Mouse (Mus musculus) neural tube, embryonic 15.5 days (tissue): ENCODE measurements at regions not wholly inside any gene's neighbourhood (a gene's known extent, or its start where the extent isn't known, plus 50 kb on each side); places are given as distances from the start of the nearest gene placed in this dataset.

Source experiments
- ATAC-seq: fragments of 200-750 bp; cut with Nextera tagmentation; 2 replicates; pipeline ENCODE4 v1.8.0; 2017; ENCODE audit warnings: mild to moderate bottlenecking, moderate TSS enrichment, moderate library complexity; ENCODE audit not compliant: low FRiP score
- H3K27ac ChIP-seq: fragments of 300-500 bp; sonication (generic); replicated peaks from 2 replicates; pipeline ENCODE4 v1.5.1; 2015; ENCODE audit warnings: mild to moderate bottlenecking, inconsistent platforms
- H3K27me3 ChIP-seq: fragments of 300-500 bp; sonication (generic); replicated peaks from 2 replicates; pipeline ENCODE4 v1.6.1; 2015; ENCODE audit warnings: inconsistent platforms
- H3K36me3 ChIP-seq: fragments of 300-500 bp; sonication (generic); 2 replicates; pipeline ENCODE4 v1.6.1; 2015; ENCODE audit warnings: inconsistent platforms
- H3K4me1 ChIP-seq: fragments of 300-500 bp; sonication (generic); 2 replicates; pipeline ENCODE4 v1.6.1; 2015; ENCODE audit warnings: inconsistent platforms
- H3K4me2 ChIP-seq: fragments of 300-500 bp; sonication (generic); 2 replicates; pipeline ENCODE4 v1.6.1; 2015; ENCODE audit warnings: inconsistent platforms, mild to moderate bottlenecking, moderate library complexity
- H3K4me3 ChIP-seq: fragments of 300-500 bp; sonication (generic); replicated peaks from 2 replicates; pipeline ENCODE4 v1.5.1; 2015; ENCODE audit warnings: mild to moderate bottlenecking, inconsistent platforms
- H3K9ac ChIP-seq: fragments of 300-500 bp; sonication (generic); replicated peaks from 2 replicates; pipeline ENCODE4 v1.6.1; 2015; ENCODE audit warnings: mild to moderate bottlenecking, inconsistent platforms
- H3K9me3 ChIP-seq: fragments of 300-500 bp; sonication (generic); replicated peaks from 2 replicates; pipeline ENCODE4 v1.6.1; 2016; ENCODE audit warnings: inconsistent platforms
- WGBS: fragments of 180-500 bp; shearing (Covaris S2); methylation state at CpG from one replicate; pipeline ENCODE4 v1.1.7; 2015; ENCODE audit warnings: mixed read lengths; 5-methylcytosine and 5-hydroxymethylcytosine counted together

DNA sequence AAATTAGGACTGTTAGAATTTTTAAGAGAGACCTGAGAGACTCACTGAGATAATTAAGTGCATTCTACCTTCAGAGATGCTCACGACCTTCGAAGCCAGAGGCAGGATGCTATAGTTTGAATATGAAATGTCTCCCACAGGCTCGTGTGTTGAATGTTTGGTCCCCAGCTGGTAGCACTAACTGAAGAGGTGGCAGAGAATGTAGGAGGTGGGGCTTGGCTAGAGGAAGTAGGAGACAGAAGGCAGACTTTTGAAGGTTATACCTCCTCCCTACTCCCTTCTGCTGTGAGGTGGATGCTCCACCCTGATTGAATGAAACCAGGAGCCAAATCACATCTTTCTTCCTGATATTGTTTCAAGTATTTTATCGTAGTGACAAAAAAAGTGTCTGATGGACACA, 79.3 kb upstream of the Otos start:
- Histone ChIP-seq H3K4me3 (no peak overlapping the region), H3K4me2 (no peak overlapping the region), H3K36me3 (no peaks in the 10 kb centered on the region), H3K27ac (no peak overlapping the region), H3K27me3 (no peaks in the 10 kb centered on the region), H3K9ac (no peak overlapping the region), H3K9me3 (no peaks in the 10 kb centered on the region), H3K4me1 (no peaks in the 10 kb centered on the region)
- ATAC-seq: no peak
- WGBS: 58% methylated on average over 4 of the region's 4 CpGs

DNA sequence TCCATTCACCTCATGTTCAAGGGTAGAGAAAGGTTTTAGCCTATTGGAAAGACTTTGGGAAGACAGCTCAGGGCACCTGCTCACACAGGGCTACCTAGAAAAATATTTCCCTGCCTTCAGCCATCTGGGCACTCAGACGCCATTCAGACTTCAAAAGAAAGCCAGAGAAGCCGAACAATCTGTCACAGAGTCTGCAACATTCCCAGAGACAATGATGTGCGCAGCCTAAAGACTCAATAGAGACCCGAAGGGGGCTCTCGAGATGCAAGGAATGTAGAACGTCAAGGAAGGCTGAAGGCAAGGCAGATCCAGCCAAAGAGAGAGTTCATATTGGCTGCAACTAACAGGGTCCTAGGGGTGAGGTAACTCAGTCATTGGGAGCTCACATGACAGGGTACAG, 78.7 kb upstream of the Otos start:
- H3K36me3 ChIP-seq: no peaks in the 10 kb centered on the region
- 53% methylated on average over 6 of the region's 6 CpGs for WGBS
- no peak overlapping the region for H3K9ac ChIP-seq
- H3K27ac ChIP-seq: no peak overlapping the region
- H3K4me2 ChIP-seq: no peak overlapping the region
- no peaks in the 10 kb centered on the region for H3K9me3 ChIP-seq
- no peaks in the 10 kb centered on the region for H3K27me3 ChIP-seq
- H3K4me1 ChIP-seq: no peaks in the 10 kb centered on the region
- no peak for ATAC-seq
- H3K4me3 ChIP-seq: no peak overlapping the region

DNA sequence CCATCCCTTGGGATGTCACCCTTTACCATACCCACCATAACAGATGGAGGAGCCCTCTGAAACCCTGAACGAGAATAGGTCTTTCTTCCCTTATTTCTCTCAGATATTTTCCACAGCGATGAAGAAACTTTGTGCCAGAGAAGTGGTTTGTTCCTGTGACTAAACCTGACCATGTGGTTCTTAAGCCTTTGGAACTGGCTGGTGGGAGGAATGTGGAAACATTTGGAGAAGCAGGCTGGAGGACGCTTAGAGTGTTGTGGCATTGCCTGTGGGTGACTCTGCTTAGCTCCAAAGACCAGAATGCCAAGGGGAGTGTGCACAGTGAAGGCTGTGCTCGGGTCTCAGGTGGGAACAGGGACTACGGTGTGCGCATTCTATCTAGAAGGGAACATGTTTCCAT, 77.7 kb upstream of the Otos start:
- WGBS: 91% methylated on average over 6 of the region's 6 CpGs

DNA sequence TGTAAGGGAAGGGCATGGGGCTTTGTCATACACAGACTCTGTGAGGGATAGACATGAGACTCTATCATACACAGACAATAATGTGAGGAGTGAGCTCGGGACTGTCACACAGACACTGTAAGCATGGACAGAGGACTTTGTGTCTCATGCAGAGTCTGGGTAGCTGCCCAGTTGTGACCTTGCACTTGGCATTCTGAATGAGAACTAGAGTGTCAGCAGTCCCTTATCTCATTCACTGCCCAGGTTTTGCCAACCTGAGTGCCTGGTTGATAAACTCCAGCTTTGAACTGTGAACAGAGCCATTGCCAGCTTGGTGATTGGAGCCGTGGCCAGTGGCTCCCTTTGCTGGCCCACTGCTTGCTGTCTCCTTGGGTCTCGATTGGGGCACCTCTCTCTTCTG, 75.5 kb upstream of the Otos start:
- Histone ChIP-seq H3K27ac (no peak overlapping the region), H3K4me2 (no peak overlapping the region), H3K9ac (no peak overlapping the region), H3K9me3 (no peaks in the 10 kb centered on the region), H3K4me1 (no peaks in the 10 kb centered on the region), H3K4me3 (no peak overlapping the region), H3K36me3 (no peaks in the 10 kb centered on the region), H3K27me3 (no peaks in the 10 kb centered on the region)
- WGBS: 82% methylated on average over 3 of the region's 3 CpGs
- no peak for ATAC-seq

More for the DNA sequence above, 77.7 kb upstream of the Otos start:
- Histone ChIP-seq H3K4me1 (no peaks in the 10 kb centered on the region), H3K9ac (no peak overlapping the region), H3K27ac (no peak overlapping the region), H3K36me3 (no peaks in the 10 kb centered on the region), H3K4me3 (no peak overlapping the region), H3K27me3 (no peaks in the 10 kb centered on the region), H3K4me2 (no peak overlapping the region), H3K9me3 (no peaks in the 10 kb centered on the region)
- ATAC-seq: no peak

DNA sequence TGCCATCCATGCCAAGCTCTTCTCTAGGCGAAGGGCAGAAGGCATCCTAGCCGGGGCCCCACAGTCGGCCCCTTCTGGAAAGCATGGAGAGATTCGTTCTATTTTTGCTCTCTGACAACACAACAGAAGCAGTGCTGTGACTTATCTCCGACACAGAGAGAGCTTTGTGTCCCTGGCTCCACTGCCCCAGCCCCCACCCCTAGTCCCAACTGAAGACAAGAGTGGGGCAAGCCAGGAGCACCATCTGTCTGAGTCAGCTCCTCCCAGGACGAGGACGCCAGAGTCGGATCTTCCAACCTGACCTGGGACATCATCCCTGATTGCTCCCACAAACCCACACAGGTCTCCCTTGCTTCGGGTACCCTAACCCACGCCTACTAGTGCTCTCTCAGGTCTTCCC, 71.9 kb upstream of the Otos start:
- H3K4me2 ChIP-seq: no peak overlapping the region
- H3K9me3 ChIP-seq: no peaks in the 10 kb centered on the region
- H3K36me3 ChIP-seq: no peaks in the 10 kb centered on the region
- no peak overlapping the region for H3K4me3 ChIP-seq
- H3K27me3 ChIP-seq: no peaks in the 10 kb centered on the region
- H3K4me1 ChIP-seq: no peaks in the 10 kb centered on the region
- ATAC-seq: no peak
- H3K27ac ChIP-seq: no peak overlapping the region
- no peak overlapping the region for H3K9ac ChIP-seq
- 66% methylated on average over 10 of the region's 10 CpGs for WGBS

DNA sequence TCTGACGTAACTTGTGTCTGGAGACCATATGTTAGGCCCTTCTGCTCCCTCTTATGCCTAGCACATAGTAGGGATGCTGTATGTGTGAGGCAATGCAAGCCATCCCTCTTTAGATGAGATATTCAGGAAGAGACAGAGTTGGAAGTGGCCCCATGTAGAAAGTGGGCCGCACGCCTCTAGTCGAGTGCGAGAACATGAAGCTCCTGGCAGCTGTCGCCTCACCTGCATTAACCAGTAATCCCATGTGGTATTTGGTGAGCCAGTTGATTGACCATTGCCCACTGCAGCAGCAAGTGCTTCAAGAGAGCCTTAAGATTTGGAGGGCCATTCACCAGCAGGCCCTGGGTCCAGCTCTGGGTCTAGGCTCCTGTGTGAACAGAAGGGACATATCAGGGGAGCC, 71.2 kb upstream of the Otos start:
- no peak for ATAC-seq
- peaks cover 6% of the 10 kb centered on the region for H3K4me1 ChIP-seq
- no peak overlapping the region for H3K4me3 ChIP-seq
- H3K27me3 ChIP-seq: no peaks in the 10 kb centered on the region
- no peak overlapping the region for H3K9ac ChIP-seq
- no peak overlapping the region for H3K27ac ChIP-seq
- H3K36me3 ChIP-seq: no peaks in the 10 kb centered on the region
- H3K9me3 ChIP-seq: no peaks in the 10 kb centered on the region
- 96% methylated on average over 6 of the region's 6 CpGs for WGBS
- H3K4me2 ChIP-seq: no peak overlapping the region

GRCm38 (mm10) chr1:92718108-92718507, 69.5 kb upstream of the Otos start:
- Histone ChIP-seq H3K4me3 (no peak overlapping the region), H3K27ac (no peak overlapping the region), H3K4me2 (no peak overlapping the region), H3K9ac (no peak overlapping the region), H3K27me3 (no peaks in the 10 kb centered on the region), H3K9me3 (no peaks in the 10 kb centered on the region), H3K36me3 (no peaks in the 10 kb centered on the region), H3K4me1 (peaks cover 20% of the 10 kb centered on the region)
- ATAC-seq: no peak
- 81% methylated on average over 4 of the region's 4 CpGs for WGBS

DNA sequence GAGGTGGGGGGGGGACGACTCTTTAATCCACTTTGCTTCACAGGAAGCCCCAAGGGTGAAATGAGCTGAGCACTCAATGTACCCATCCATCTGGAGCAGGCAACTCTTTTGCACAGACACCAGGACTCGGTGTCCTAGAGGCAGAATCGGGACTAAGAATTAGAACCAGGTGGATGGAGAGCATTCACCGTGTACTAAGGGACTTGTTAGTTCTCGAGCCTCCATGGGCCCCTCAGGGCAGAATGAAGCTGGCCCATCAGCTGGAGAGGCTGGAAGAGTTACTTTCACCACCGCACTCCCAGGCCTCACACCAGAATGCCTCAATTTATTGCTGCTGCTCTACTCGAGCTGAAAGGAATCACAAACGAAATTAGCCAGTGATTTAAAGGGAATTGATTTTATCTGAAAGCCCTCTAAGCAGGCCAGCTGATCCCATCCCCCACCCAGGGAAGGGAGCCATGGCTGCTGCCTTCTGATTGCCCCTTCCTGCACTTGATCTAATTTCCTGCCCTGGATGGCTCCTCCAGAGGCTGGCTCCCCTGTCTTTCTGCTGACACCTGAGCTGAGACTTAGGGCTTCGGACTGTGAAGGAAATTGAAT, 66.2 kb upstream of the Otos start:
- no peaks in the 10 kb centered on the region for H3K9me3 ChIP-seq
- no peak overlapping the region for H3K4me2 ChIP-seq
- no peak overlapping the region for H3K4me3 ChIP-seq
- no peak; the same call in 1 of the 2 replicates for ATAC-seq
- 0 out of 2 replicates have a peak overlapping the region, but pooled peaks have one; percentile 18 for H3K27ac ChIP-seq
- H3K27me3 ChIP-seq: no peaks in the 10 kb centered on the region
- no peak overlapping the region for H3K9ac ChIP-seq
- WGBS: 25% methylated on average over 9 of the region's 9 CpGs
- no peaks in the 10 kb centered on the region for H3K36me3 ChIP-seq
- H3K4me1 ChIP-seq: peaks cover 20% of the 10 kb centered on the region

- H3K27ac ChIP-seq: no peak overlapping the region
- WGBS: 87% methylated on average over 8 of the region's 8 CpGs
- H3K4me1 ChIP-seq: peaks cover 20% of the 10 kb centered on the region
- no peak overlapping the region for H3K4me2 ChIP-seq
- no peaks in the 10 kb centered on the region for H3K36me3 ChIP-seq
- no peaks in the 10 kb centered on the region for H3K27me3 ChIP-seq
- no peak for ATAC-seq
- H3K4me3 ChIP-seq: no peak overlapping the region
- H3K9me3 ChIP-seq: no peaks in the 10 kb centered on the region
- H3K9ac ChIP-seq: no peak overlapping the region
Measured at GRCm38 (mm10) chr1:92712366-92712765, 63.7 kb upstream of the Otos start.

- Histone ChIP-seq H3K27ac (no peak overlapping the region), H3K36me3 (no peaks in the 10 kb centered on the region), H3K27me3 (no peaks in the 10 kb centered on the region), H3K4me3 (no peak overlapping the region), H3K9me3 (no peaks in the 10 kb centered on the region), H3K4me2 (no peak overlapping the region), H3K4me1 (peaks cover 19% of the 10 kb centered on the region), H3K9ac (no peak overlapping the region)
- ATAC-seq: no peak
- 94% methylated on average over 2 of the region's 2 CpGs for WGBS
Measured at GRCm38 (mm10) chr1:92710321-92710839, 61.7 kb upstream of the Otos start.

DNA sequence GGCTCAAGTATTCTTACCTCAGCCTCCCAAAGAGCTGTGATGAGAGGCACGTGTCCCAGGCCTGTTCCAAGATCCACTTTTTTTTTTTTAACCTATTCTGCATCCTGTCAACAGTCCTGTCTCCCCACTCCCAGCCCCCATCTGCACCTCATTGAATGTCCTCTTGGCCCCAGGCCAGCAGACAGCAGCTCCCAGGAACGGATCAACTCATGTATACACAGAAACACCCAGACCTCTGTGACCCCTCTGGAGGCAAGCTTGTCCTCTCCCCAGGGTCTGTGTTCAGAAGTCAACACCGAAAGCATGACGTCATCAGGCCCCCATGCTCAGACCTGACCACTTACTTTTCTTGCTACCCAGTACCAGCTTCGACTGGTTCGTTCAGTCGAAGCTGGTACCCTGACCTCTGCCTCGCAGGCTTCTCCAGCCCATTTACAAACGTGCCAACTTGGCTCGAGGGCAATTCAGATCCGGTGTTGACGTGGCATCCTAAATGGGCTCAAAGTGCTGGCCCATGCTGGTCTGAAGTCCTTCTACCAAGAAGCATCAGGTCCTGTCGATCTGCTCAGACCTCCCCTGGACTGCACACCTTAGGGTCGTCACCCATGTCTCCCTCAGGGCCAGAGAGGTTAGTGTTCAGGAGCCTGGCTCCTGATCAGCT, 60.7 kb upstream of the Otos start:
- WGBS: 77% methylated on average over 14 of the region's 14 CpGs
- H3K4me2 ChIP-seq: no peak overlapping the region
- ATAC-seq: no peak
- peaks cover 8% of the 10 kb centered on the region for H3K4me1 ChIP-seq
- no peaks in the 10 kb centered on the region for H3K9me3 ChIP-seq
- H3K36me3 ChIP-seq: no peaks in the 10 kb centered on the region
- no peak overlapping the region for H3K9ac ChIP-seq
- no peaks in the 10 kb centered on the region for H3K27me3 ChIP-seq
- H3K4me3 ChIP-seq: no peak overlapping the region
- H3K27ac ChIP-seq: no peak overlapping the region
